Mouse (Mus musculus): ENCODE results near the gene Mlkl. TPM values are rescaled to one million over a fixed set of nuclear protein-coding genes. Genes with fewer than 3 reads are reported as not detected.

Mlkl gene
- polyA plus RNA-seq (2012; rRNA removed): 1.0 and 1.1 TPM in 2 replicates

DNA sequence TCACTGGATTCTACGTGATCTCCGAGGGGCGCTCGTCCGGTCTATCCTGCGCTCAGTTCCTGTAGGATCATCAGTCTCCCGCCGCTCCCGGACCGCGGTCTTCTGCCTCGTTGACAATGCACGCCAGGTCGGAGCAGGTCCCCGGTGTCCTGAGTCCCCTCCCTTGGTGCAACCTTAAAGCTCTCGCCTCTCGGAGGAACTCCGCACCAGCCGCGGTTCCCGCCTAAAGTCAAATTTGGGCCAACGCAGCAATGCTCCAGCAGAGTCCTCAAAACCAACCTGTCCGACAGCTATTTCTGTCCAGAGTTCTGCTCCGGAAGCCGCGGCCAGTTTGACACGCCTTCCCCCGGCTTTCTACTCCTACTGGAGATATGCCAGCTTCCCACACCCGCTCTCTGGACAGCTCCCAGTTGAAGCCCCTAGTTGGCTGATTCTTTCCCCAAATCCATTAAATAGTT is at the start of gene Mlkl:
Mlkl (minus strand) TSS at position 288 of the 458 bp plus-strand sequence.
- no peaks in the 10 kb centered on the region for H3K36me3 ChIP-seq (ENCODE audit: control insufficient read depth, insufficient read depth, low read length)
- TF ChIP-seq POLR2A (IDR thresholded peaks at IDR 0.05; ENCODE audit: low read depth, low read length) (no peak), CTCF (IDR thresholded peaks at IDR 0.05; ENCODE audit: extremely low read depth, insufficient read depth, insufficient read length, insufficient replicate concordance) (no peak)
- peak in 1 of 2 experiments; percentile 7 for DNase-seq (ENCODE audit: low read depth in 1 of 2, low spot score in 2 of 2)
- H3K4me3 ChIP-seq (ENCODE audit: extremely low read depth, insufficient read depth, insufficient read length): peak within 1 kb of the TSS; percentile 79
- no peaks in the 10 kb centered on the region; the same call in 1 of the 2 replicates for H3K4me1 ChIP-seq (ENCODE audit: control insufficient read depth, insufficient read depth, insufficient read length)
- peaks cover 3% of the 10 kb centered on the region; the same call in 1 of the 2 replicates for H3K27me3 ChIP-seq (ENCODE audit: control insufficient read depth, insufficient read depth, low read length)
- under 1% methylated on average over 29 of the region's 29 CpGs for WGBS
- H3K27ac ChIP-seq (ENCODE audit: insufficient read depth, low read length): peak within 1 kb of the TSS; percentile 57

DNA sequence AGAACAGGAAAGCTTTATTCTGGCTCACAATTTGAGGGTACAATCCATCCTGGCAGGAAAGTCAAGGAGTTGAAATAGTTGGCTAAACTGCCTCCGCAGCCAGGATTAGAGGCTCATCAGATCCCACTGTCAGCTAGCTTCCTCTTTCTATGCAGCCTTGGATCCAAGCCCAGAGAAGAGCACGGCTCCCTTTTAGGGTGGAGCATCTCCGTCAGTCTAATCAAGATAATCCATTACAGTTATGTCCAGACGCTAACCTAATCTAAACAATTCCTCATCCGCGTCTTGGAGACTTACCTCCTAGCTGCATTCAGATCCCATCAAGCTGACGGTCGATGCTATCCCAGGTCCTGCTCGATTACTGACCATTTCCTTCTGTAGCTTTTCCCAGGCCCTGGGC is 47.9 kb upstream of the Mlkl start:
- TF ChIP-seq CTCF (IDR thresholded peaks at IDR 0.05; ENCODE audit: extremely low read depth, insufficient read depth, insufficient read length, insufficient replicate concordance): no peak
- TF ChIP-seq POLR2A (IDR thresholded peaks at IDR 0.05; ENCODE audit: low read depth, low read length): no peak
- no peaks in the 10 kb centered on the region for H3K4me1 ChIP-seq (ENCODE audit: control insufficient read depth, insufficient read depth, insufficient read length)
- no peak overlapping the region for H3K4me3 ChIP-seq (ENCODE audit: extremely low read depth, insufficient read depth, insufficient read length)
- WGBS: 56% methylated on average over 9 of the region's 9 CpGs
- no peak overlapping the region for H3K27ac ChIP-seq (ENCODE audit: insufficient read depth, low read length)
- DNase-seq (ENCODE audit: low read depth in 1 of 2, low spot score in 2 of 2): no peak
- no peaks in the 10 kb centered on the region; the same call in 1 of the 2 replicates for H3K27me3 ChIP-seq (ENCODE audit: control insufficient read depth, insufficient read depth, low read length)
- no peaks in the 10 kb centered on the region for H3K36me3 ChIP-seq (ENCODE audit: control insufficient read depth, insufficient read depth, low read length)

DNA sequence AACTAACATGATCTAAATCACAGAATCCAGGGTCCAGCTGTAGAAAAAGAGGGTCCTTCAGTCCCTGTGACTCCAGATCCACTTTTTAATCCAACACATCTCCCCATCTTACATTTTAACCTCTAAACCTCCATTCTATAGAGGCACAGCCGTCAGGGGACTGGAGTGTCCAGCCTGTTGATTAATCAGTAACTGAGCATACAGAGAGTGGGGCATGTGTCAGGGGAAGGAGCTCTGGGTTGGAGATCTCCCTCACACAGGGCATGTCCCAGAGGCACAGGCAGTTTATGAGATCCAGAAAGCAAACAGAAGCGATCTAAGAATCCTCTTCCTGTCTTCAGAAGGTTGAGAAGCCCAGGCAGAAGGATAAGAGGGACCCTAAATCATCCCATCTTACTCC is 46.7 kb upstream of the Mlkl start:
- Histone ChIP-seq H3K4me3 (ENCODE audit: extremely low read depth, insufficient read depth, insufficient read length) (no peak overlapping the region), H3K36me3 (ENCODE audit: control insufficient read depth, insufficient read depth, low read length) (no peaks in the 10 kb centered on the region), H3K27me3 (ENCODE audit: control insufficient read depth, insufficient read depth, low read length) (no peaks in the 10 kb centered on the region; the same call in 1 of the 2 replicates), H3K4me1 (ENCODE audit: control insufficient read depth, insufficient read depth, insufficient read length) (no peaks in the 10 kb centered on the region), H3K27ac (ENCODE audit: insufficient read depth, low read length) (no peak overlapping the region)
- no peak for DNase-seq (ENCODE audit: low read depth in 1 of 2, low spot score in 2 of 2)
- WGBS: 49% methylated on average over 2 of the region's 2 CpGs
- TF ChIP-seq POLR2A (IDR thresholded peaks at IDR 0.05; ENCODE audit: low read depth, low read length): no peak
- no peak for TF ChIP-seq CTCF (IDR thresholded peaks at IDR 0.05; ENCODE audit: extremely low read depth, insufficient read depth, insufficient read length, insufficient replicate concordance)

DNA sequence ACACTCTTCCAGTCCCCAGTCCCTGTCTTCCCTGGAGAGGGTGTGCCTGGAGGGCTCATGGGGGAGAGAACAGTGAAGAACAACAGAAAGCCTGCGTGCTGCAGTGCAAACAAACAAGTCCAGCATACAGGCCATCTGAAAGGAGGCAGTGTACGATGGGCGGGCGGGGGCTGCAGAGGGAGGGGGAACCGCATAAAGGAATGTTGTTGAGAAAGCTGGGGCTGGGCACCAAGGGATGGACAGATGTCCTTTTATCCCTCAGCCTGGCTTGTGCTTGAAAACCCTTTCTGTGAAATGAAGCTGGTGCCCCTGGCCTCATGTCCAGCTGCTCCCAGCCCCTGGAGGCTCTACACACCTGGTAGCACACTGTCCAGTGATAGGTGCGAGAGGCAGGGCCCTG is 37.2 kb upstream of the Mlkl start:
- TF ChIP-seq CTCF (IDR thresholded peaks at IDR 0.05; ENCODE audit: extremely low read depth, insufficient read depth, insufficient read length, insufficient replicate concordance) (no peak), POLR2A (IDR thresholded peaks at IDR 0.05; ENCODE audit: low read depth, low read length) (no peak)
- Histone ChIP-seq H3K4me1 (ENCODE audit: control insufficient read depth, insufficient read depth, insufficient read length) (no peaks in the 10 kb centered on the region), H3K4me3 (ENCODE audit: extremely low read depth, insufficient read depth, insufficient read length) (no peak overlapping the region), H3K36me3 (ENCODE audit: control insufficient read depth, insufficient read depth, low read length) (no peaks in the 10 kb centered on the region), H3K27ac (ENCODE audit: insufficient read depth, low read length) (no peak overlapping the region), H3K27me3 (ENCODE audit: control insufficient read depth, insufficient read depth, low read length) (no peaks in the 10 kb centered on the region)
- DNase-seq (ENCODE audit: low read depth in 1 of 2, low spot score in 2 of 2): no peak
- 86% methylated on average over 6 of the region's 6 CpGs for WGBS

DNA sequence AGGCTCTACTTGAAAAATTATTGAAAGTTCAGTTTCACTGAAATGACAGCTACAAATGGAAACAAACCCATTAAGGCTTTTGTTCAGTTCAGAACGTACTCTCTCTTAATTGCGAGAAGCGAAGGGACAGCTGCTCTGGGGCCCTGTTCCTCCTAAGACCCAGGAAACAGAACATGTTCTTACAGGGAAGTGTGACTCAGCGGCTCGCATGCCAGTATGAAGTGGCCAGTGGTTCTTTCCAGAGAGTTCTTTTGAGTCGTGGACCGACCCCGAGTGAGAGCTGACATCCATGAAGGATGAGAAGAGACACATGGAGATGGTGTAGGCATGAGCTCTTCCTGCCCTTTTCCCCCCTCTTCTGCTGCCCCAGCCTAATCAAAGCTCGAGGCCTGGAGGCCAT is 31.7 kb upstream of the Mlkl start:
- Histone ChIP-seq H3K4me1 (ENCODE audit: control insufficient read depth, insufficient read depth, insufficient read length) (no peaks in the 10 kb centered on the region), H3K27ac (ENCODE audit: insufficient read depth, low read length) (no peak overlapping the region), H3K4me3 (ENCODE audit: extremely low read depth, insufficient read depth, insufficient read length) (no peak overlapping the region), H3K36me3 (ENCODE audit: control insufficient read depth, insufficient read depth, low read length) (no peaks in the 10 kb centered on the region), H3K27me3 (ENCODE audit: control insufficient read depth, insufficient read depth, low read length) (no peaks in the 10 kb centered on the region)
- WGBS: 70% methylated on average over 9 of the region's 9 CpGs
- DNase-seq (ENCODE audit: low read depth in 1 of 2, low spot score in 2 of 2): no peak
- TF ChIP-seq POLR2A (IDR thresholded peaks at IDR 0.05; ENCODE audit: low read depth, low read length) (no peak), CTCF (IDR thresholded peaks at IDR 0.05; ENCODE audit: extremely low read depth, insufficient read depth, insufficient read length, insufficient replicate concordance) (no peak)

DNA sequence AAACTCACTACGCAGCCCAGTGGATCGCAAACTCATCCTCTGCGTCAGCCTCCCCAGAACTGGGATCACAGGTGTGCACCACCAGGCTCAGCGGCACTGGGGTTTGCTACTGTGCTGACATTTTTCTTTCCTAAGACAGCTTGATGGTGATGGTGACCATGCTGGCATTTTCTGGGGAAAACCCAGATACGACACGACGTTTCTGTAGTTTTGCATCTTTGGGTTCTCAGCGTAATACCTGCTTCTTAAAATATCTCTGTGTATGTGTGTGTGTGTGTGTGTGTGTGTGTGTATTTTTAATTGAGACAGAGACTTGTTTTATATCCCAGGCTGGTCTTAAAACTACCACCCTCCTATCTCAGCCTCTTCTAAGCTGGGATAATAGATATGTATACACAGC is 29.4 kb upstream of the Mlkl start:
- H3K4me1 ChIP-seq (ENCODE audit: control insufficient read depth, insufficient read depth, insufficient read length): no peaks in the 10 kb centered on the region
- H3K4me3 ChIP-seq (ENCODE audit: extremely low read depth, insufficient read depth, insufficient read length): no peak overlapping the region
- H3K27me3 ChIP-seq (ENCODE audit: control insufficient read depth, insufficient read depth, low read length): no peaks in the 10 kb centered on the region
- 87% methylated on average over 8 of the region's 8 CpGs for WGBS
- TF ChIP-seq POLR2A (IDR thresholded peaks at IDR 0.05; ENCODE audit: low read depth, low read length) (no peak), CTCF (IDR thresholded peaks at IDR 0.05; ENCODE audit: extremely low read depth, insufficient read depth, insufficient read length, insufficient replicate concordance) (no peak)
- H3K27ac ChIP-seq (ENCODE audit: insufficient read depth, low read length): no peak overlapping the region
- H3K36me3 ChIP-seq (ENCODE audit: control insufficient read depth, insufficient read depth, low read length): no peaks in the 10 kb centered on the region
- no peak for DNase-seq (ENCODE audit: low read depth in 1 of 2, low spot score in 2 of 2)

DNA sequence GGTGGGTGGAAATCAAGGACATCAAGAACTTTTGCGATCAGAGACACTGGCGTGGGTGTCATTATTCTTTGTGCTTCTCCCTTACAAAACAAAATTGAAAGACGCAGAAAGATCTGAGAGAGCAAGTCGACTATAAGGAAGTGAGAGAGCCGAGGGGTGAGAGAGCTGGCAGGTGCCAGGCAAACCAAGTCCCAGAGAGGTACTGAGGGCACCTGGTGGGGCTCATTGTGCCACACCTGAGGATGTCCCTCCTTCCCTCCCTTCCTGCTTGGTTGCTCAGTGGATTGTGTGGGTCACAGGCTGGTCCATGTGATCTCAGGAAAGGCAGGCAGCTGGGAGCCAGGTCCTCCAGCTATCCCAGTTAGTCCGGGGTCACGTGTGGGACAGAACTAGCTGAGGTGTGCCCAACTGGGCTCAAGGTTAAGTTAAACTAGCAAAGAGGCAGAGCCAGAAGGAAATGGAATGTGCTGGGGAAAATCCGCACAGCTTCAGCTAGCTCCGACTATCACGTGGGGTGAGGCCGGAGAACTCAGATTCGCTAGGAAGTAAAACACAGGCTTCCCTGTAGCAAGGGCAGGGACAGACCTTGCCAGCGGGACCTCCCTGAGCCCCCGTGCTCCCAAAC is 28.7 kb upstream of the Mlkl start:
- no peaks in the 10 kb centered on the region for H3K4me1 ChIP-seq (ENCODE audit: control insufficient read depth, insufficient read depth, insufficient read length)
- H3K27ac ChIP-seq (ENCODE audit: insufficient read depth, low read length): no peak overlapping the region
- WGBS: 42% methylated on average over 14 of the region's 14 CpGs
- H3K27me3 ChIP-seq (ENCODE audit: control insufficient read depth, insufficient read depth, low read length): no peaks in the 10 kb centered on the region
- DNase-seq (ENCODE audit: low read depth in 1 of 2, low spot score in 2 of 2): no peak
- H3K36me3 ChIP-seq (ENCODE audit: control insufficient read depth, insufficient read depth, low read length): no peaks in the 10 kb centered on the region
- H3K4me3 ChIP-seq (ENCODE audit: extremely low read depth, insufficient read depth, insufficient read length): no peak overlapping the region
- no peak for TF ChIP-seq POLR2A (IDR thresholded peaks at IDR 0.05; ENCODE audit: low read depth, low read length)

Measured in spleen, adult 2 months (tissue).